Mouse (Mus musculus): ENCODE data around the gene Olfr373.
"Not testable (repeated sequence)": the region's sequence is repeated elsewhere in the genome, so short reads cannot be mapped to it uniquely, and the experiment has no call there.

Olfr373 gene

GRCm38 (mm10) chr8:72082877-72083276, at the start of gene Olfr373:
Gene Olfr373, plus strand, starts transcription at chr8:72083177.
- DNase-seq (ENCODE audit: low spot score in 2 of 2): not testable (repeated sequence)

DNA sequence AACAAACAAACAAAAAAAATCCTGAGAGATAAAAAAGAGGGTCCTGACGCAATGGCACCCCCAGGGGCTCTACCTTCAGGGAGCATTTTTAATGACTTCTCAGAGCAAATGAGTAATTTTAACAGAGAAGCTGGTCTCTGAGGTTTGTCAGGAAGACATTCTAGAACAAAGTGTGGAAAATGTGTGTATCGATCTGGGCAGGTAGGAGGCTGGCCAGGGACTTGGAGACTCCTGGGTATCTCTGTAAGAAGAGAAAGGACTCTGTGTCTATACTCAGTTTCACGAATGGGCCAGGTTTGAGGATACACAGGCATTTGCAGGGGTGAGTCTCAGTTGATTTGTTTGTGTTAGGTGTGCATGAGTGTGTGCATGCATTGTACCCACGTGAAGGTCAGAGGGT, 42.1 kb upstream of the Olfr373 start, which contains the start of gene Olfr372:
Gene Olfr372, plus strand, starts transcription at position 301 of the 400 bp plus-strand sequence.
- DNase-seq (ENCODE audit: low spot score in 2 of 2): not testable (repeated sequence)

DNA sequence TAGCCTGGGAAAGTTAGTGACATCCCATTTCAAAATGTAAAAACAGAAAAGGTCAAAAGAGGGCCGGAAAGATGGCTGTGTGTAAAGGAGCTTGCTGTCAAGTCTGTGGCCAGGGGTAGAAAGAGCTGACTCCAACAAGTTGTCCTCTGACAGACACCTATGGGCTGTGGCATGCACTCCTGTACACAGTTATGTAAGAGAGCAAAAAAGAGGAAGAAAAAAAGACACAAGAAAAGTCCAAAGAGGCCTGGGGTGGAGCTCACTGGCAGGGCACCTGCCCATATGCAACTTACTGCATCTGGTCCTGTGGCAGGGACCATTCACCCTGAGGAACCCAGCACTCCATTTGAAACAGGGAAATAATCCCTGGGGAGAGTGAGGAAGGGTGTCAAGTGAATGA, 40.5 kb upstream of the Olfr373 start:
- peak; percentile 37 to 41 for DNase-seq (ENCODE audit: low spot score in 2 of 2)

DNA sequence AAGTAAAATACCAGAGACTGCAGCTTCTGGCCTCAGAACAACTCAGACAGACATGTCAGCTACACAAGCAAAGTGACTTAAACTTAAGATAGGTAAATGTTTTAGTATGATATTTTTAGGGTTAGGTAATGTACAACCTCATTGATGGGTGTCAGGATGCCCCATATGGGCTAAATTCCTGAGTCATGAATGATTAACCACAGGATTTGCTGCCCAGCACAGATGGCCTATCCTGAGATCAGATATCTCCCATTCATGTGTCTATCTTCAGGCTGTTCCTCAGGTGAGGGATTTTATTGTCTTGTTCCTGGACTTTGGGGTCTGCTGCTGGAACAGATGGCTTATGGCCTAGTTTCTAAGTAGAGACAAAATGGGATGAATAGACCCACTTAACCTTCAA, 28.3 kb upstream of the Olfr373 start:
- DNase-seq (ENCODE audit: low spot score in 2 of 2): not testable (repeated sequence)

- DNase-seq (ENCODE audit: low spot score in 2 of 2): not testable (repeated sequence)
These were observed 25.3 kb upstream of the Olfr373 start for GRCm38 (mm10) chr8:72057643-72058042.

- DNase-seq (ENCODE audit: low spot score in 2 of 2): peak; percentile 50 to 61
These were observed 16.1 kb upstream of the Olfr373 start for GRCm38 (mm10) chr8:72066819-72067399.

DNA sequence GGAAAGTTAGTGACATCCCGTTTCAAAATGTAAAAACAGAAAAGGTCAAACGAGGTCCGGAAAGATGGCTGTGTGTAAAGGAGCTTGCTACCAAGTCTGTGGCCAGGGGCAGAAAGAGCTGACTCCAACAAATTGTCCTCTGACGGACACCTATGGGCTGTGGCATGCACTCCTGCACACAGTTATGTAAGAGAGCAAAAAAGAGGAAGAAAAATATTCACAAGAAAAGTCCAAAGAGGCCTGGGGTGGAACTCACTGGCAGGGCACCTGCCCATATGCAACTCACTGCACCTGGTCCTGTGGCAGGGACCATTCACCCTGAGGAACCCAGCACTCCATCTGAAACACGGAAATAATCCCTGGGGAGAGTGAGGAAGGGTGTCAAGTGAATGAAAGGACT, 1.8 kb downstream of the Olfr373 start:
- peak in 1 of 2 experiments; percentile 27 for DNase-seq (ENCODE audit: low spot score in 2 of 2)

DNA sequence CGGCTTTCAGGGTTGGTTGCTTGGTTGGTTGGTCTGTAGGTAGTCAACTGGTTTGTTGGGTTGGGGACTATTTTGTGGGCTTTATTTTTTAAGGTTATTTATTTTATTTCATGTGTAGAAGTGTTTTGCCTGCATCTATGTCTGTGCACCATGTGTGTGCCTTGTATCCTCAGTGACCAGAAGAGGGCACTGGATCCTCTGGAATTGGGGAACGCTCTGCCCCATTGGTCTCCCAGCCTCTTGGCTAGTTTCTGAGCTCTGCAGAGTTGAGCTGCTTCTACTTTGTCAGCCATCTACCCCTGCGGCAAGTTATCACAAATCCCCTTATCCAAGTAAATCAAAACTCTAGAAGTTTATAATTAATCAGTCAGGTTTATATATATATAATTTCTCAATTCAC, 4.6 kb downstream of the Olfr373 start:
- DNase-seq (ENCODE audit: low spot score in 2 of 2): not testable (repeated sequence)

DNA sequence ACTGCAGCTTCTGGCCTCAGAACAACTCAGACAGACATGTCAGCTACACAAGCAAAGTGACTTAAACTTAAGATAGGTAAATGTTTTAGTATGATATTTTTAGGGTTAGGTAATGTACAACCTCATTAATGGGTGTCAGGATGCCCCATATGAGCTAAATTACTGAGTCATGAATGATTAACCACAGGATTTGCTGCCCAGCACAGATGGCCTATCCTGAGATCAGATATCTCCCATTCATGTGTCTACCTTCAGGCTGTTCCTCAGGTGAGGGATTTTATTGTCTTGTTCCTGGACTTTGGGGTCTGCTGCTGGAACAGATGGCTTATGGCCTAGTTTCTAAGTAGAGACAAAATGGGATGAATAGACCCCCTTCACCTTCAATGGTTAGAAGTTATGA, 13.7 kb downstream of the Olfr373 start:
- not testable (repeated sequence) for DNase-seq (ENCODE audit: low spot score in 2 of 2)

- DNase-seq (ENCODE audit: low spot score in 2 of 2): peak; percentile 32 to 37
These were observed 16.6 kb downstream of the Olfr373 start for GRCm38 (mm10) chr8:72099377-72100103.

DNA sequence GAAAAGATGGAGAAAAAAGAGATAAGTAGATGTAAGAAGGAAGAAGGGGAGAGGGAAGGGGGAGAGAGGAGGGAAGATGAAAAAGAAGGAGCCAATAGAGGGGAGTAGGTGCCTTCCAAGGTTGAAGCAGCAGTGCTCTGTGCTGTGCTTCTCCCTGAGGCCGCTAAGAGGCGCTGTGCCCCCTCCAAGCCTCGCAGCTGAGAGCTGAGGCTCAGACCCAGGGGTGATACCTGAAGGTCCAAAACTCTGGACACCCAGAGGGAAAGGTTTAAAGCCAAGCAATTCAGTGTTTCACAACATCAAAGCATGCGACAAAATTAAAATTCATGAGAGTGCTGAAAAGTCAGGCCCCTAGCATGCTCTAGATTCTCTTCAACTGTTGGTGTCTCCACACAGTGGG, 22.2 kb downstream of the Olfr373 start:
- no peak for DNase-seq (ENCODE audit: low spot score in 2 of 2)

DNA sequence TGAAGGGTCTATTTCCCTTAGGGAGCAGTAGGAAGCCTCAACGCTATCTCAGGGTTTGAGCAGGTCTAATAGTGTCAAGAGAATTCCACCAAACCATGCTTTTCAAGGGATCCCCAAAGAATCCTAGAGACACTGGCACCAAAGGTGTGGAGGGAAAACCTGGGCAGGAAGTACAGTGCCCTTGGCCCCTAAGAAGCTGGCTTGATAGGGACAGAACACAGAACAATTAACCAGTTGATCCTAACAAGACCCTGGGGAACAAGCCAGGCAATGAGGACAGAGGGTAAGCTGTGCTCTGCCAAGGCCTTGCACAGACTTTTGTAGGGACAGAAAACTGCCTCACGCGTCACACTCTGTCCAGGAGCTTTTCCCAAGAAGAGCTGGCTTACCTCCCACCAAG, 23.8 kb downstream of the Olfr373 start, which contains the start of gene Olfr374:
Gene Olfr374, plus strand, starts transcription at position 301 of the 400 bp plus-strand sequence.
- DNase-seq (ENCODE audit: low spot score in 2 of 2): no peak

DNA sequence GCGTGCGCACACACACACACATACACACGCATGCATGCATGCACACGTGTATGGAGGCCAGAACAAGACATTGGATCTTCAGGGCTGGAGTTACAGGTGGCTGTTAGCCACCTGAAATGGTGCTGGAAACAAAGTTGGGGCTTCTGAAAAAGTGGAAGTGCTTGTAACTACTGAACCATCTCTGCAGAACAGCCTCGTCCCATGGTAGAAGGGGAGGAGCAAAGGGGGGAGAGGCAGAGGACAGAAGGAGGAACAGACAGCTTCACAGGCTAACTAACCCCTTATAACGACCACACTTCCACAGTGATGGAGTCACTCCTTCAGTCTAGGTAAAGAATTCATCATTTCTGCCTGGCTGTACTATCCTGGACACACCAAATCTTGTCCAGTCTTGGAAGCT, 27.9 kb downstream of the Olfr373 start:
- peak; percentile 83 to 85 for DNase-seq (ENCODE audit: low spot score in 2 of 2)

DNA sequence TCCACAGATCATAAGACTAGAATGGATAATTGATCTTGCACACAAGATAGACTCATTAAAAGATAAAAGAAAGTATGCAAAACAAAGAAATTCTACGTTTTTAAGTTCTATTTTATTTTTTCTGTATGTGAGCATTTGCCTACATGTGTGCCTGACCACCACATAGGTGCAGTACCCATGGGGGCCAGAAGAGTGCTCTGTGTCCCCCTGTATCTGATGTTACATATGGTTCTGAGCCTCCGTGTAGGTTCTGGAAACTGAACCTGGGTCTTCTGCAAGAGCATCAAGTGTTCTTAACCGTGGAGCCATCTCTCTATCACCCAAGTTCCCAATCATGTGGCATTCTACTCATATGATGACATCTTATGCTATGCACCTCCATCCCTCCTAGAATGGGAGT, 29.5 kb downstream of the Olfr373 start:
- DNase-seq (ENCODE audit: low spot score in 2 of 2): no peak

GRCm38 (mm10) chr8:72115202-72115601, 32.2 kb downstream of the Olfr373 start:
- DNase-seq (ENCODE audit: low spot score in 2 of 2): no peak

- no peak for DNase-seq (ENCODE audit: low spot score in 2 of 2)
These were observed 35.6 kb downstream of the Olfr373 start for GRCm38 (mm10) chr8:72118616-72119015.

- DNase-seq (ENCODE audit: low spot score in 2 of 2): not testable (repeated sequence)
These were observed 38.5 kb downstream of the Olfr373 start for GRCm38 (mm10) chr8:72121486-72121885.

GRCm38 (mm10) chr8:72121997-72122396, 39.0 kb downstream of the Olfr373 start:
- DNase-seq (ENCODE audit: low spot score in 2 of 2): no peak

DNA sequence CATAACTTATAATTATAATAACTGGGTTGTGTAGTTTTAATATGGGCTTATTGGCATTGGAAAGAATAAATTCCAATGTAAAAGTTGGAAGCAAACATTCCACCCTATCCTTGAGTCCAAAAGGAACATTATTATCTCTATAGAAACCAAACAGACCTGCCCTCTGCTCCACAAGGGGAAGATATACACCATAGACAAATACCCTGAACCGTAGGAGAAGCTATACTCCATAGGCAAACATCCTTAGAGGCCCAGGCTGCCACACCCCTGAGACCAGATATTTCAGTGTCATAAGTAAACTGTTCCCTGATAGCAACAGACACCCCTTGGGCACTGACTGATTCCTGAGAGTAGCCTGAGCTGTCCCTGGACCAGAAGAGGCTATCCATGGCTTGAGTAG, 44.9 kb downstream of the Olfr373 start:
- no peak for DNase-seq (ENCODE audit: low spot score in 2 of 2)

DNA sequence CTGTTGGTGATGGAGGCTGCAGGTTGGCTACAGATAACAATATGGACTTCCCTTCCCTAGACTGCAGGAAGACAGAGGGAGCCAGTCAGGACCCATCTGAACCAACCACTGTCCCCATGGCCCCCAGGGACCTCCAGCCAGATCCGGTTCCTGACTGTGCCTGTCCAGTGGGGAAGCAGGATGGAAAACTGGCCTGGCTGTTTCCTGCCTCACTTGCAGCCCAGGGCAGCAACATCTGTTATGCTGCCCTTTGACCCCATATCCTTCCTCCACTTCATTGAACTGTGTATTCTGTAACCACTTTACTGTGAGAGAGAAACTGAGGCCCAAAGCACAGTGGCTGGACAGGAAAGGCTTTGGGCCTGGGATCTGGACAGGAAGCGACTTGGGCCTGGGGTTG, 48.3 kb downstream of the Olfr373 start:
- DNase-seq (ENCODE audit: low spot score in 2 of 2): no peak

- peak in 1 of 2 experiments; percentile 39 for DNase-seq (ENCODE audit: low spot score in 2 of 2)
These were observed 48.9 kb downstream of the Olfr373 start for GRCm38 (mm10) chr8:72131901-72132300.

DNA sequence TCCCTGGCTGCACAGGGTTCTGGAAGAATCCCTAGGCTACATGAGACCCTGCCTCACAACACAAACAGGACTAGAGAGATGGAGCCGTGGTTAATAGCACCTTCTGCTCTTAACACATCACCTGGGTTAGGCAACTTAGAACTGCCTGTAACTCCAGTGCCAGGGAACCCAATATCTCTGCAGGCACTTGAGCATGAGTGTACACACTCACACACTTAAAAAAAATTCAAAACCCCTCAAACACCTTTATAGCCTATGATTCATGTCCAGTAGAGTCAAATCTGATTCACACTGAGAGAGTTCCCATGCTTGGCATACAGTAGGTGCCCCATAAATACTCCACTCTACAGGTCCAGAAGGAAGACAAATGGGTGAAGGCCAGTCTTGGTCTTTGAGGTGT, 49.4 kb downstream of the Olfr373 start:
- no peak for DNase-seq (ENCODE audit: low spot score in 2 of 2)

DNA sequence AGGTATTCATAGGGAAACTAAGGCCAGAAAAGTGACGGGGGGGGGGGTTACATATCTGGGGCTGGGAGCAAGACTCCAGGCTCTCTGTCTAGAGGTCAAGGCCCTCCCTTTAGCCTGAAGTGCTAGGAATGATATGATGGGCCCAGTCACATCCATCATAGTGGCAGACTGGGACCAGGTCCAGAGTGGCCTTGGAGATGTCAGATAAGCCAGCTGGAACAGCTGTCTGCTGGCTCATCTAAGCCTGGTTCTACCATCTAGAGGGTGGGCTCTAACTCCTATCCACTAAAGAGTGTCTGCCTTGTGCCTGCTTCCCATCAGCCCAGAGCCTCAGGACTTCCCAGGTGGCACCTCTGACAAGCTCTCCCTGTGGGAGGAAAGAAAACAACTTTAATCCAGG, 49.9 kb downstream of the Olfr373 start:
- DNase-seq (ENCODE audit: low spot score in 2 of 2): no peak

Measured in spleen, postnatal 36 days (tissue).